Mouse (Mus musculus): ENCODE measurements around the gene Ell. TPM values are rescaled to one million over a fixed set of nuclear protein-coding genes. Genes with fewer than 3 reads are reported as not detected.
"Not testable (repeated sequence)": the region's sequence is repeated elsewhere in the genome, so short reads cannot be mapped to it uniquely, and the experiment has no call there.

Gene Ell
- polyA plus RNA-seq, 1 experiment = 27.9 TPM

DNA sequence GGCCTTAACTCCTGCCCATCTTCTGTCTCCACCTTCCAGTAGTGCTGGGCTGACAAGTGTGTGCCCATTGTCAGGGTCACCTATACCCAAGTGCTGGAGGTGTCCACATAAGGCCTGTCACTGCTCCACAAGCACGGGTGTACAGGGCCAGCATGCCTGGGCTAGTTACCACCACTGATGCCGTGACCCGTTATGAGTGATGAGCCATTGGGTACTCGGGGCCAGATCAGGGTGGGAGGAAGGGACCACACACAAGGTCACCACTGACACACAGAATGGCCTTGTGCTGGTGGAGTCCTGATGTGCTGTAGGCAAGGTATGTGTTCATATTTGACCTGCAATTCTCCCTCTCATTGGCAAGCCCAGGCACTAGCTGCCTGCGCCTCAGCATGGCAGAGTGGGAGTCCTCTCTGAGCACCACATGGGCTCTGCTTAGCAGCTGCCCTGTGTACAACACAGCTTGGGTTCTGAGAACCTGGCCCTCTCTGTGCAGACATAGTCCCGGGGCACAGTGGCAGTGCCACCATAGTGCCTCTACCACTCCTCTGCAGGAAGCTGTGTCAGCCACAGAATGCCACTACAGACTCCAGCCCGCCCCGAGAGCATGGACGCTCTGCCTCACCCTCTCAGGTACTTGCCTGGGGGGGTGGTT lies 45.5 kb downstream of the Ell start:
- no peak for DNase-seq
- peaks cover 22% of the 10 kb centered on the region for H3K4me1 ChIP-seq (ENCODE audit: control insufficient read depth, insufficient read depth, low read length)
- no peaks in the 10 kb centered on the region for H3K27me3 ChIP-seq (ENCODE audit: control insufficient read depth, insufficient read depth, low read length)
- WGBS = 67% methylated on average over 9 of the region's 9 CpGs
- no peak for TF ChIP-seq POLR2A (IDR thresholded peaks at IDR 0.05; ENCODE audit: borderline replicate concordance, insufficient read depth, low read length)
- TF ChIP-seq CTCF (IDR thresholded peaks at IDR 0.05; ENCODE audit: borderline replicate concordance, insufficient read depth, low read depth, low read length) = no peak
- H3K27ac ChIP-seq (ENCODE audit: insufficient read depth, low read length) = peak overlapping the region; percentile 57
- H3K4me3 ChIP-seq (replicated peaks; ENCODE audit: insufficient read depth, low read depth, low read length) = no peak overlapping the region

DNA sequence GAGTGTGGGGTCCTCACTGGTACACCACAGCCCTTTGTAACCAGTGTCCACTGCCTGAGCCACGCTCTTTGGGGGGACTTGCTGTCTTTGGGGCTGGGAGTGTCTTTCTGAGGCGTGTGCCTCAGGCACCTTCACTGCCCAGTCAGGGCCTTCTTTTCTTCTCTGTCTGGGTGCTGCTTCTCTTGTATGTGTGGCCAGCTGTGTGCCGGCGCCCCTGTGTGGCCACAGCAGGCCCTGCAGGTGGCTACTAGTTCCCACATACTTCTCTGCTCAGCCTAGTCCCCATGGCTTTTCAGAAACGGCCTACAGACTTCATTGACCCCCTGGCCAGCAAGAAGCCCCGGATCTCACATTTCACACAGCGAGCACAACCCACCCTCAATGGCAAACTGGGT lies 46.0 kb downstream of the Ell start:
- Histone ChIP-seq H3K4me3 (replicated peaks; ENCODE audit: insufficient read depth, low read depth, low read length) (no peak overlapping the region), H3K4me1 (ENCODE audit: control insufficient read depth, insufficient read depth, low read length) (peaks cover 22% of the 10 kb centered on the region), H3K27me3 (ENCODE audit: control insufficient read depth, insufficient read depth, low read length) (no peaks in the 10 kb centered on the region), H3K27ac (ENCODE audit: insufficient read depth, low read length) (peak overlapping the region; percentile 49; the same call in 1 of the 2 replicates)
- TF ChIP-seq CTCF (IDR thresholded peaks at IDR 0.05; ENCODE audit: borderline replicate concordance, insufficient read depth, low read depth, low read length) = peak; percentile 72
- TF ChIP-seq POLR2A (IDR thresholded peaks at IDR 0.05; ENCODE audit: borderline replicate concordance, insufficient read depth, low read length) = no peak
- peak; percentile 62 to 67 for DNase-seq
- WGBS = 46% methylated on average over 7 of the region's 7 CpGs

DNA sequence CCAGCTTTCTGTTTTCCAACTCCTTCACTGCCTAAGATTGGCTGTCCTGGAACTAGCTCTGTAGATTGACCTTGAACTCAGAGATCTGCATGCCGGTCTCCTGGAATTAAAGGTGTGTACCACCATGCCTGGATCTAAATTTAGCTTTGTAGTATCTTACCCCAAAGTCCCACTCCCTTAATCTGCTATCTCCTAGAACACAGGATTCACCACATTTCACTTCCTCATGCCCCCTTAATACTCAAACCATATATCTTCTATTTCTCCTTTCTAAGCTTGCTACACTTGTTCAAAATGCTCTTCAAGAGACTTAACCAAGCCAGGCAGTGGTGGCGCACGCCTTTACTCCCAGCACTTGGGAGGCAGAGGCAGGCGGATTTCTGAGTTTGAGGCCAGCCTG lies 48.7 kb downstream of the Ell start:
- 97% methylated on average over 4 of the region's 4 CpGs for WGBS
- H3K4me1 ChIP-seq (ENCODE audit: control insufficient read depth, insufficient read depth, low read length) = peaks cover 20% of the 10 kb centered on the region
- H3K4me3 ChIP-seq (replicated peaks; ENCODE audit: insufficient read depth, low read depth, low read length); DNase-seq; H3K27me3 ChIP-seq (ENCODE audit: control insufficient read depth, insufficient read depth, low read length); H3K27ac ChIP-seq (ENCODE audit: insufficient read depth, low read length): not testable (repeated sequence)

DNA sequence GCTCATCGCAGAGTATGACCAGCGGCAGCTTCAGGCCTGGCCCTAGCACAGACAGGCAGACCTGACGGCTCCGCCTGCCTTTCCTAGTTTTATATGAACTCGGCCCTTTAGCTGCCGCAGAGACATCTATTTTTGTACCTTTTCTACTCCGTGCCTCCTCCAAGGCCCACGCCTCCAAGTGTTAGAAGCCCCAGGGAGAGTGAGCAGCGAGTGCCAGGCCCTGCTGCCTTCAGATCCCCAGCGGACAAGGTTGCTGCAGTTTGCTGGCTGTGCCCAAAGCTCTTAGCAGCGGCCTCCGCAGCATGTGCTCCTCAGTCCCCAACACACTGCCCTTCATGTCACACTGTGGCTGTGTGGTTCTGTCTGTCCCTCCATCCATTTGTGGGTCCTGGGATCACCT lies 52.3 kb downstream of the Ell start:
- no peak for DNase-seq
- H3K27me3 ChIP-seq (ENCODE audit: control insufficient read depth, insufficient read depth, low read length) = no peaks in the 10 kb centered on the region
- H3K4me1 ChIP-seq (ENCODE audit: control insufficient read depth, insufficient read depth, low read length) = peaks cover 9% of the 10 kb centered on the region; the same call in 1 of the 2 replicates
- no peak overlapping the region for H3K4me3 ChIP-seq (replicated peaks; ENCODE audit: insufficient read depth, low read depth, low read length)
- H3K27ac ChIP-seq (ENCODE audit: insufficient read depth, low read length) = no peak overlapping the region
- TF ChIP-seq POLR2A (IDR thresholded peaks at IDR 0.05; ENCODE audit: borderline replicate concordance, insufficient read depth, low read length) (no peak), CTCF (IDR thresholded peaks at IDR 0.05; ENCODE audit: borderline replicate concordance, insufficient read depth, low read depth, low read length) (no peak)
- 64% methylated on average over 12 of the region's 12 CpGs for whole genome bisulfite sequencing

DNA sequence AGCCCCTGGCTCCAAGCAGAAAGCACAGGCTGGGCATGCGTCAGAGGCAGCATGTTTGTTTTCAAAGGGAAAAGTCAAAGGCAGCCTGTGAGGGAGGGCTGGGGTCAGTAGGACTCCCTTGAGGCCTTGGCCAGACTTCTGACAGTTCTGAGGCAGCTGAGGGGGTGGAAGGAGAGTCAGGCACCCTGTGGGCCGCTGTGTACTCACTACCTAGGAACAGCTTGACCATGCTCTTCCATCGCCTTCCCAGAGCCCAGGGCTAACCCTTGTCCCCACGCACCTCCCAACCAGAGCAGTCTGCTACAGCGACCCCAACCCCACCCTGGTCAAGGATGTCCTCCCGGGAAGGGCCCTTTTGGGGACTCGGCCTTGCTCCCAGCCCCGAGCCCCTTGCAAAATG lies 53.9 kb downstream of the Ell start:
- Histone ChIP-seq H3K4me1 (ENCODE audit: control insufficient read depth, insufficient read depth, low read length) (peaks cover 9% of the 10 kb centered on the region; the same call in 1 of the 2 replicates), H3K27me3 (ENCODE audit: control insufficient read depth, insufficient read depth, low read length) (no peaks in the 10 kb centered on the region), H3K4me3 (replicated peaks; ENCODE audit: insufficient read depth, low read depth, low read length) (no peak overlapping the region), H3K27ac (ENCODE audit: insufficient read depth, low read length) (no peak overlapping the region; the same call in 1 of the 2 replicates)
- no peak for DNase-seq
- 74% methylated on average over 8 of the region's 8 CpGs for WGBS
- TF ChIP-seq CTCF (IDR thresholded peaks at IDR 0.05; ENCODE audit: borderline replicate concordance, insufficient read depth, low read depth, low read length) = no peak
- TF ChIP-seq POLR2A (IDR thresholded peaks at IDR 0.05; ENCODE audit: borderline replicate concordance, insufficient read depth, low read length) = no peak

DNA sequence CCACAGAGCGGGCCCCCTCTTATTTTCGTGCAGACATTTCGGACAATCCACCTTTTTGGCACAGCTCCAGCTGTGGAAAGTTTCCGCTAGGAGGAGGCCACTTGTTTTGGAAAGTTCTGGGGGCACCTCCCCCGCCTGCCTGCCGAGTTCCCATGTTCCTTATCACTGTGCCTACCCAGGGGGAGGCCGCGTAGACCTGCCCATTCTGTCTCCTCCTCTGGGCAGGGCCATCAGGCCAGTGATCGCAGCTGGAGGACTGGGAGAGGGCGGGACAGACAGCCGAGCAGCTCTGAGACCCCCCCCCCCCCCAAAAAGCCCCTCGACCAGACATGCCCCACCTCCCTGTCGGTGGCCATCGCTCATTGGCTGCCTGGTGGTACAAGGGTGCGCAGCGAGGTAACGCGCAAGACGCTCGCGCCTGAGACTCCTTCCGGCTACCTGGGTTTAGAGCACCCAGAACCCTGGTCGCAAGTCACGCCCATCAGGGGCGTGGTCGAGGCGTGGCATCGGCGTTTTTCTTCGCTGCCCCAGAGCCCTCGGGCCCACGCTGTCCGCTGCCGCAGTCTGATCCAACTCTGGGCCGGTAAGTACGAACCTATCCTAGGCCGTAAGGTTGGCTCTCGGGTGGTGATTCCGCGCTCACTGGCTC lies 54.8 kb downstream of the Ell start, which contains the start of gene Isyna1:
Gene Isyna1 (plus strand): TSS at position 413 of the 649 bp plus-strand sequence.
- peak within 1 kb of the TSS; percentile 59 for H3K4me3 ChIP-seq (replicated peaks; ENCODE audit: insufficient read depth, low read depth, low read length)
- 3% methylated on average over 40 of the region's 40 CpGs for WGBS
- TF ChIP-seq CTCF (IDR thresholded peaks at IDR 0.05; ENCODE audit: borderline replicate concordance, insufficient read depth, low read depth, low read length) (no peak), POLR2A (IDR thresholded peaks at IDR 0.05; ENCODE audit: borderline replicate concordance, insufficient read depth, low read length) (peak; percentile 26; the same call in 1 of the 2 replicates)
- no peaks in the 10 kb centered on the region for H3K27me3 ChIP-seq (ENCODE audit: control insufficient read depth, insufficient read depth, low read length)
- no peak within 1 kb of the TSS; the same call in 1 of the 2 replicates for H3K27ac ChIP-seq (ENCODE audit: insufficient read depth, low read length)
- DNase-seq = peak; percentile 65 to 73
- H3K4me1 ChIP-seq (ENCODE audit: control insufficient read depth, insufficient read depth, low read length) = peaks cover 14% of the 10 kb centered on the region; the same call in 1 of the 2 replicates

DNA sequence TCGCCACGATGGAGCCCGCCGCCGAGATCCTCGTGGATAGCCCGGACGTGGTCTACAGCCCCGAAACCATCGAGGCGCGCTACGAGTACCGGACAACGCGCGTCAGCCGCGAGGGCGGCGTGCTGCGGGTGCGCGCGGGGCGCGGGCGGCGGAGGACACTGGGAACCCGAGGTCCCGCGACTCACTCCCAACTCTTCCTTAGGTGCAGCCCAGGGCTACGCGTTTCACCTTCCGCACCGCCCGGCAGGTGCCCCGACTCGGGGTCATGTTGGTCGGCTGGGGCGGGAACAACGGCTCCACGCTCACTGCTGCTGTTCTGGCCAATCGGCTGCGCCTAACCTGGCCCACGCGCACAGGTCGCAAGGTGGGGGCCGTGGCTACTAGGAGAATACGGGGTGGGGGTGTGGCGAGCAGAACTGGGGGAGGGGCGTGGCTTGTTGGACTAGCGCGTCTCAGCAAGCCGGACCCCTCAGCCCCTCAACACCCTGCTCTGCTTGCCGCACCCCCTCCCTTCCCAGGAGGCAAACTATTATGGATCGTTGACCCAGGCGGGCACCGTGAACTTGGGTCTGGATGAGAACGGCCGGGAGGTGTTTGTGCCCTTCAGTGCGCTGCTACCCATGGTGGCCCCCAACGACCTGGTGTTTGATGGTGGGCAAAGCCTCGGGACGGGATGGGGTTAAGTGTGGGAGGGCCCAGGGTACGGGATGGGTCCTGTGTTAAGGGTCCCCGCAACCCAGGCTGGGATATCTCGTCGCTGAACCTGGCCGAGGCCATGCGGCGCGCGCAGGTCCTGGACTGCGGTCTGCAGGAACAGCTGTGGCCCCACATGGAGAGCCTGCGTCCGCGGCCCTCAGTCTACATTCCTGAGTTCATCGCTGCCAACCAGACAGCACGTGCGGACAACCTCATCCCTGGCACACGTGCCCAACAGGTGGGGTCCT lies 55.6 kb downstream of the Ell start:
- H3K27ac ChIP-seq (ENCODE audit: insufficient read depth, low read length) = no peak overlapping the region
- H3K4me1 ChIP-seq (ENCODE audit: control insufficient read depth, insufficient read depth, low read length) = peaks cover 14% of the 10 kb centered on the region; the same call in 1 of the 2 replicates
- TF ChIP-seq CTCF (IDR thresholded peaks at IDR 0.05; ENCODE audit: borderline replicate concordance, insufficient read depth, low read depth, low read length) = no peak
- TF ChIP-seq POLR2A (IDR thresholded peaks at IDR 0.05; ENCODE audit: borderline replicate concordance, insufficient read depth, low read length) = no peak
- H3K27me3 ChIP-seq (ENCODE audit: control insufficient read depth, insufficient read depth, low read length) = no peaks in the 10 kb centered on the region
- peak overlapping the region; percentile 59 for H3K4me3 ChIP-seq (replicated peaks; ENCODE audit: insufficient read depth, low read depth, low read length)
- WGBS = 7% methylated on average over 82 of the region's 82 CpGs
- peak in 1 of 2 experiments; percentile 56 for DNase-seq
